Mouse (Mus musculus) hindbrain, embryonic 16.5 days (tissue): ENCODE results near the gene Uvrag. TPM values are rescaled to one million over a fixed set of nuclear protein-coding genes. Genes with fewer than 3 reads are reported as not detected.

Experiments
- ATAC-seq: fragments of 200-750 bp; cut with Nextera tagmentation; 2 replicates; pipeline ENCODE4 v1.8.0; 2017; ENCODE audit warnings: moderate TSS enrichment, moderate library complexity
- H3K27ac ChIP-seq: fragments of 300-500 bp; sonication (generic); 2 replicates; pipeline ENCODE4 v1.5.1; 2014; ENCODE audit warnings: low read depth, mild to moderate bottlenecking, control low read depth, low read length, moderate library complexity
- H3K27me3 ChIP-seq: fragments of 300-500 bp; sonication (generic); replicated peaks from 2 replicates; pipeline ENCODE4 v1.6.1; 2014; ENCODE audit warnings: low read length; ENCODE audit not compliant: control insufficient read depth, insufficient read depth
- H3K36me3 ChIP-seq: fragments of 300-500 bp; sonication (generic); 2 replicates; pipeline ENCODE4 v1.6.1; 2014; ENCODE audit warnings: mild to moderate bottlenecking, low read length, moderate library complexity, mixed read lengths; ENCODE audit not compliant: control insufficient read depth, insufficient read depth
- H3K4me1 ChIP-seq: fragments of 300-500 bp; sonication (generic); 2 replicates; pipeline ENCODE4 v1.6.1; 2014; ENCODE audit warnings: low read depth, low read length; ENCODE audit not compliant: control insufficient read depth, insufficient read depth
- H3K4me2 ChIP-seq: fragments of 300-500 bp; sonication (generic); 2 replicates; pipeline ENCODE4 v1.6.1; 2014; ENCODE audit warnings: mild to moderate bottlenecking, low read length, control low read depth, moderate library complexity
- H3K4me3 ChIP-seq: fragments of 300-500 bp; sonication (generic); 2 replicates; pipeline ENCODE4 v1.5.1; 2014; ENCODE audit warnings: mild to moderate bottlenecking, low read length, control low read depth, moderate library complexity
- H3K9ac ChIP-seq: fragments of 300-500 bp; sonication (generic); 2 replicates; pipeline ENCODE4 v1.6.1; 2014; ENCODE audit warnings: low read depth, mild to moderate bottlenecking, control low read depth, low read length, moderate library complexity
- H3K9me3 ChIP-seq: fragments of 300-500 bp; sonication (generic); 2 replicates; pipeline ENCODE4 v1.6.1; 2014; ENCODE audit warnings: mild to moderate bottlenecking, low read length, moderate library complexity; ENCODE audit not compliant: control insufficient read depth
- WGBS: fragments of 180-500 bp; shearing (Covaris S2); extraction: QIAGEN DNeasy Blood & Tissue Kit; methylation state at CpG from one replicate; pipeline ENCODE4 v1.1.7; 2014; 5-methylcytosine and 5-hydroxymethylcytosine counted together
- polyA plus RNA-seq: library from polyadenylated mRNA; unstranded; fragments of >200 nt; fragmentation: Nextera tagmentation; extraction: Ambion mirVana; gene quantifications from 2 replicates; pipeline ENCODE4 v1.2.1, GENCODE M21; 2015

The Uvrag gene
- polyA plus RNA-seq, 1 experiment from 2014 or later: 14.4 TPM

GRCm38 (mm10) chr7:99021277-99021676 is 119.7 kb downstream of the Uvrag start:
- Histone ChIP-seq H3K36me3 (no peaks in the 10 kb centered on the region), H3K4me3 (no peak overlapping the region), H3K27ac (no peak overlapping the region), H3K4me2 (no peak overlapping the region), H3K27me3 (no peaks in the 10 kb centered on the region), H3K9ac (no peak overlapping the region), H3K9me3 (no peaks in the 10 kb centered on the region), H3K4me1 (no peaks in the 10 kb centered on the region)
- no peak for ATAC-seq
- 57% methylated on average over 4 of the region's 4 CpGs for WGBS

- WGBS: 66% methylated on average over 4 of the region's 4 CpGs
- H3K36me3 ChIP-seq: no peaks in the 10 kb centered on the region
- no peaks in the 10 kb centered on the region for H3K9me3 ChIP-seq
These were observed 120.6 kb downstream of the Uvrag start for GRCm38 (mm10) chr7:99020353-99020752.

GRCm38 (mm10) chr7:99017224-99017844 is 123.6 kb downstream of the Uvrag start:
- no peak overlapping the region for H3K27ac ChIP-seq
- H3K36me3 ChIP-seq: no peaks in the 10 kb centered on the region
- 60% methylated on average over 2 of the region's 2 CpGs for WGBS
- no peak for ATAC-seq
- peaks cover 6% of the 10 kb centered on the region; the same call in 1 of the 2 replicates for H3K4me1 ChIP-seq
- H3K4me3 ChIP-seq: no peak overlapping the region
- H3K9ac ChIP-seq: no peak overlapping the region
- no peak overlapping the region for H3K4me2 ChIP-seq
- H3K9me3 ChIP-seq: no peaks in the 10 kb centered on the region
- H3K27me3 ChIP-seq: no peaks in the 10 kb centered on the region

More at GRCm38 (mm10) chr7:99020353-99020752, 120.6 kb downstream of the Uvrag start:
- no peaks in the 10 kb centered on the region for H3K27me3 ChIP-seq
- no peak overlapping the region for H3K4me2 ChIP-seq
- no peak overlapping the region for H3K27ac ChIP-seq
- no peak overlapping the region for H3K4me3 ChIP-seq
- ATAC-seq: no peak
- H3K4me1 ChIP-seq: peaks cover 3% of the 10 kb centered on the region; the same call in 1 of the 2 replicates
- no peak overlapping the region for H3K9ac ChIP-seq

- H3K9ac ChIP-seq: no peak overlapping the region
- no peak for ATAC-seq
- H3K4me1 ChIP-seq: peaks cover 6% of the 10 kb centered on the region; the same call in 1 of the 2 replicates
- no peak overlapping the region for H3K4me3 ChIP-seq
- H3K27me3 ChIP-seq: no peaks in the 10 kb centered on the region
- no peaks in the 10 kb centered on the region for H3K36me3 ChIP-seq
- H3K4me2 ChIP-seq: no peak overlapping the region
- 77% methylated on average over 8 of the region's 8 CpGs for WGBS
- no peak overlapping the region for H3K27ac ChIP-seq
- no peaks in the 10 kb centered on the region for H3K9me3 ChIP-seq
These were observed 125.0 kb downstream of the Uvrag start for GRCm38 (mm10) chr7:99015914-99016313.

- H3K36me3 ChIP-seq: no peaks in the 10 kb centered on the region
- H3K9ac ChIP-seq: peak overlapping the region; percentile 22
- peak; percentile 91 for ATAC-seq
- H3K9me3 ChIP-seq: no peaks in the 10 kb centered on the region
- peak overlapping the region; percentile 66 for H3K27ac ChIP-seq
- H3K4me1 ChIP-seq: peaks cover 6% of the 10 kb centered on the region; the same call in 1 of the 2 replicates
- 0 out of 2 replicates have a peak overlapping the region, but pooled peaks have one; percentile 6 for H3K4me3 ChIP-seq
- no peaks in the 10 kb centered on the region for H3K27me3 ChIP-seq
- 61% methylated on average over 17 of the region's 17 CpGs for WGBS
- H3K4me2 ChIP-seq: peak overlapping the region; percentile 34
These were observed 125.5 kb downstream of the Uvrag start for GRCm38 (mm10) chr7:99015419-99015818.

- Histone ChIP-seq H3K36me3 (no peaks in the 10 kb centered on the region), H3K9ac (no peak overlapping the region), H3K27me3 (no peaks in the 10 kb centered on the region), H3K4me3 (no peak overlapping the region), H3K4me2 (no peak overlapping the region), H3K9me3 (no peaks in the 10 kb centered on the region), H3K27ac (no peak overlapping the region), H3K4me1 (peaks cover 6% of the 10 kb centered on the region; the same call in 1 of the 2 replicates)
- WGBS: 75% methylated on average over 4 of the region's 4 CpGs
- no peak for ATAC-seq
These were observed 126.3 kb downstream of the Uvrag start for GRCm38 (mm10) chr7:99014620-99015019.

GRCm38 (mm10) chr7:99007506-99008354 is 133.2 kb downstream of the Uvrag start:
- WGBS: 82% methylated on average over 16 of the region's 16 CpGs
- no peaks in the 10 kb centered on the region for H3K36me3 ChIP-seq
- H3K9ac ChIP-seq: no peak overlapping the region
- no peak overlapping the region for H3K4me3 ChIP-seq
- no peaks in the 10 kb centered on the region for H3K27me3 ChIP-seq
- H3K27ac ChIP-seq: no peak overlapping the region
- H3K4me1 ChIP-seq: no peaks in the 10 kb centered on the region
- no peaks in the 10 kb centered on the region for H3K9me3 ChIP-seq
- no peak for ATAC-seq
- no peak overlapping the region for H3K4me2 ChIP-seq

- no peaks in the 10 kb centered on the region for H3K9me3 ChIP-seq
- H3K36me3 ChIP-seq: no peaks in the 10 kb centered on the region
- WGBS: 91% methylated on average over 6 of the region's 6 CpGs
- no peak overlapping the region for H3K9ac ChIP-seq
- H3K4me2 ChIP-seq: no peak overlapping the region
- H3K27ac ChIP-seq: no peak overlapping the region
- H3K27me3 ChIP-seq: no peaks in the 10 kb centered on the region
- ATAC-seq: no peak
- H3K4me1 ChIP-seq: no peaks in the 10 kb centered on the region
- no peak overlapping the region for H3K4me3 ChIP-seq
These were observed 137.7 kb downstream of the Uvrag start for GRCm38 (mm10) chr7:99003231-99003630.

- no peak overlapping the region for H3K27ac ChIP-seq
- no peaks in the 10 kb centered on the region for H3K36me3 ChIP-seq
- no peak overlapping the region for H3K4me2 ChIP-seq
- H3K4me1 ChIP-seq: no peaks in the 10 kb centered on the region
- no peak for ATAC-seq
- H3K9ac ChIP-seq: no peak overlapping the region
- H3K4me3 ChIP-seq: no peak overlapping the region
- no peaks in the 10 kb centered on the region for H3K9me3 ChIP-seq
- no peaks in the 10 kb centered on the region for H3K27me3 ChIP-seq
These were observed 142.2 kb downstream of the Uvrag start for GRCm38 (mm10) chr7:98998722-98999121.
